Mouse (Mus musculus) cerebral cortex, adult 2 months (tissue): ENCODE results near the gene 4921539E11Rik.

Experiments
- WGBS: fragments of 180-500 bp; shearing (Covaris S2); methylation state at CpG from one replicate; pipeline ENCODE4 v1.1.7; 2018; 5-methylcytosine and 5-hydroxymethylcytosine counted together

Gene 4921539E11Rik

GRCm38 (mm10) chr4:103247249-103247648, 43.4 kb downstream of the 4921539E11Rik start:
- WGBS: 97% methylated on average over 3 of the region's 3 CpGs

- WGBS: 52% methylated on average over 2 of the region's 2 CpGs
Measured at GRCm38 (mm10) chr4:103232156-103232555, 58.5 kb downstream of the 4921539E11Rik start.

GRCm38 (mm10) chr4:103222854-103223253, 67.8 kb downstream of the 4921539E11Rik start:
- WGBS: 42% methylated on average over 9 of the region's 9 CpGs

GRCm38 (mm10) chr4:103221789-103222188, 68.9 kb downstream of the 4921539E11Rik start:
- 81% methylated on average over 6 of the region's 6 CpGs for WGBS

GRCm38 (mm10) chr4:103219011-103219410, 71.7 kb downstream of the 4921539E11Rik start:
- WGBS: 82% methylated on average over 5 of the region's 5 CpGs

GRCm38 (mm10) chr4:103216046-103216445, 74.6 kb downstream of the 4921539E11Rik start:
- WGBS: 88% methylated on average over 6 of the region's 6 CpGs

- 1% methylated on average over 70 of the region's 70 CpGs for WGBS
Measured at GRCm38 (mm10) chr4:103214925-103215820, 75.5 kb downstream of the 4921539E11Rik start, which contains the start of gene Slc35d1. Gene Slc35d1, minus strand, starts transcription at chr4:103215164.

- WGBS: under 1% methylated on average over 45 of the region's 48 CpGs
Measured at GRCm38 (mm10) chr4:103214498-103214924, 76.2 kb downstream of the 4921539E11Rik start.

- 2% methylated on average over 30 of the region's 30 CpGs for WGBS
Measured at GRCm38 (mm10) chr4:103213859-103214497, 76.7 kb downstream of the 4921539E11Rik start.

GRCm38 (mm10) chr4:103208553-103208952, 82.1 kb downstream of the 4921539E11Rik start:
- 86% methylated on average over 1 of the region's 1 CpGs for WGBS

- 75% methylated on average over 2 of the region's 2 CpGs for WGBS
Measured at GRCm38 (mm10) chr4:103203646-103204045, 87.0 kb downstream of the 4921539E11Rik start.

GRCm38 (mm10) chr4:103200046-103200445, 90.6 kb downstream of the 4921539E11Rik start:
- WGBS: 91% methylated on average over 1 of the region's 1 CpGs

GRCm38 (mm10) chr4:103199086-103199485, 91.6 kb downstream of the 4921539E11Rik start:
- WGBS: 72% methylated on average over 4 of the region's 4 CpGs

- WGBS: 64% methylated on average over 8 of the region's 8 CpGs
Measured at GRCm38 (mm10) chr4:103197401-103197800, 93.3 kb downstream of the 4921539E11Rik start.

GRCm38 (mm10) chr4:103192421-103192820, 98.2 kb downstream of the 4921539E11Rik start:
- WGBS: 89% methylated on average over 2 of the region's 2 CpGs

GRCm38 (mm10) chr4:103188786-103189640, 101.7 kb downstream of the 4921539E11Rik start:
- 87% methylated on average over 8 of the region's 8 CpGs for WGBS
